Mouse (Mus musculus): ENCODE data around the gene Preb.

Preb gene

DNA sequence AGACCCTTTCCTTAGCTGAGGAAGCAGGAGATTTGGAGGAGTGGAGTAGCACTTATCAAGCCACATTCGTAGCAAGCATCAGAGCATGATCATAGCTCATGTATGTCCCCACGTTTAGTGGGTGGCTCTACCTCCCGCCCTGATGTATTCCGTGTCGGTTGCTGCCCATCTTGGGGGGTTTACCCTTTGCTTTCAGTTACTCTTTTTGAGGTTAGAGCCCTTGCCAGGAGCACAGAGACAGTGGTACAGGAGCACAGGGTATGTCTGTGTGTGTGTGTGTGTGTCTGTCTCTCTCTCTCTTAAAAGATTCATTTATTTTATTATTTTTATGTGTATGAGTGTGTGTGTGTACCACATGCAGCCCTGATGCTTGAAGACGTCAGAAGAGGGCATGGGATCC is 37.0 kb downstream of the Preb start:
- in situ Hi-C loops (cut with MboI, MseI) = no loop called here

DNA sequence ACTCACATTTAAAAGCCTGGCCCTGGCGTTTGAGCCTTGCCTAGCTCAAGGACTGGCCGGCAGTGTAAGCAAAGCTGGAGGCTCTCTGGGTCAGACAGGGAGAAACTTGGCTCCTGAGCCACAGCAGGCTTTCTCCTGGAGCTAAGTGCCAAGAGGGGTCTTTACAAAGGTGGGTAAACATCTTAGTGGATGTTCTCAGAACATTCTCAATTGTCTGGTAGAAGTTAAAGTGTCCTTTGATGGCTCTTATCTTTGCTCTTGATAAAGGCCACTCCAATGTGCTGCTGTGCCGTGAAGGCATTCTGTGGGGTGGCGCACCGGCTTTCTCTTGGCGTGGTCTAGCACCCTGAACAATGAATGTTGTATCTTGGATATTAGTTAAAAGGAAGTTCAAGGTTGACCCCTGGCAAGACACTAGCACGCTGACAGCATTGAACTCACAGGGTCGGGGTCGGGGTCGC is 37.5 kb downstream of the Preb start:
- in situ Hi-C loops (cut with MboI, MseI) = no loop called here

DNA sequence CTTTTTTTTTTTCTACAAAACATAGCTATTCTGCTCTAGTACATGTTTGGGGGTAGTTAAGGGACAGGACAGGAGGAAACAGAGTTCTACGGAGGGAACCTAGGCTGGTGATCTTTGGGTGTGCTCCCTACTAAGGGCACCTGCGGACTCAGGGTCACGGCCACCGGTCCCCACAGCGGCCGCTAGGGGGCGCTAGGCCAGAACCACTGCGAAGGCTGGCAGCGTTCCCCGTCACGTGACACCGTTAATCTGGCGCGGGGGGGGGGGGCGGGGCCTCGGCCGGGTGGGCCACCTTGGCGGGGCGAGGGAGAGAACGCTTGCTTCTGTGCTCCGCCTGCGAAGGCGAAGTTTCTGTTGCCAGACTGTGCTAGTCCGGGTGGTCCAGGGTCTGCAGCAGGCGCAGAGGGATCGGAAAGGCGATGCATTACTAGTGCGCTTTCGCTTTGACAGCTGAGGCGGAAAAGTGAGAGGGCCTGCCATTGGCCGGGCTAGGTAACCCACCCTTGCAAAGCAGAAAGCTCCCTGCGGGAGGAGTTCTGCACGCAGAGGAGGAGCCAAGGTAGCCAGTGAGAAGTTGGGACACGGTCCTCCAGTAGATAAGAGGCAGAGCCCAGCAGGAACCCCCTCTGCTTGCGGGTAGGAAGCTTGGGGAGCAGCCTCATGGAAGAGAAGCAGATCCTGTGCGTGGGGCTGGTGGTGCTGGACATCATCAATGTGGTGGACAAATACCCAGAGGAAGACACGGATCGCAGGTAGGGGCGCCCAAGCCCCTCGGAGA is 38.7 kb downstream of the Preb start, which contains the start of gene Khk:
Gene Khk (plus strand): TSS at position 176 of the 778 bp plus-strand sequence.
- in situ Hi-C loops (cut with MboI, MseI) = no loop called here

DNA sequence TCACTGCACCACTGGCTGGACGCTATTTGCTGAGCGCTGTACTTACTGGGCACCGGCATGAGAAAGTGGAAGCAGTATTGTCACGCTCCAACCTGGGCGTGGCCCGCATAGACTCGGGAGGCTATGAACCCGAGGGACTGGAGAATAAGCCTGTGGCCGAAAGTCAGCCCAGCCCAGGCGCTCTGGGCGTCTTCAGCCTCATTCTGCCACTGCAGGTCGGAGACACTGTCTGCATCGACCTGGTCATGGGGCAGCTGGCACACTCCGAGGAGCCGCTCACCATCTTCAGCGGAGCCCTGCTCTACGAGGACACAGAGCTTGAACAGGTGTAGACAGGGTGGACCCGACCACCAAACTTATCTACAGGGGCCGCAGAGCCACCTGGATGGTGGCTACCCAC is 39.5 kb downstream of the Preb start:
- in situ Hi-C loops (cut with MboI, MseI) = no loop called here

DNA sequence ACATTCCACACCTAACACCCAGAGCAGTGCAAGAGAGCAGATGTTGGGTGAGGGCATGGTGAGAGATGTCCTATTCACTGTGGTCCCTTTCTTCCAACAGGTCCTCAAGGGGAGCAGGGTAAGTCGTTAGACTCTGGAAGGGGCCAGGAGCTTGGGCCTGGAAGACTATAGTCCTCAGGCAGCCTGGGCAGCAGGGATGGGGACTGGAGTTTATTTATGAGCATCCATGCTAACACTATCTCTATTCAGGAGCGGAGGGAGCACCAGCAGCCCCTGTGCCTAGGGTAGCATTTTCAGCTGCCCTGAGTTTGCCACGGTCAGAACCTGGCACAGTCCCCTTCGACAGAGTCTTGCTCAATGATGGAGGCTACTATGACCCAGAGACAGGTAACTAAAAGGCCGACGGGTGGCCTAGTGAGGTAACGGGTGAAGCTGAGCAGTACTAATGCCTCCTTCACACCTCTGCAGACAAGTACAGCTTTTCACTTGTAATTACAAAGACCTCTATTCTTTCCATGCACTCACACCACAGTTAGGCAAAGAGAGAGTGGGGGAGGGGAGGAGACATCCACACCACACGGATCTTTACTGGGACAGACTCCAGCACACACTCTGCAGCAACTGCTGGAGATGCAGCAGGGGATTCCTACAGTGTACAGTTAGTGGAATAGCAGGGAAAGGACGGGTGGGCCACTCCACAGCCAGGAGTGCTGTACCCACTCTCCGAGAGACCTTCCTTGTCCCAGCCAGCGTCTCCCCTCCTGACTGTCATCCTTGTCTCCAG is 40.1 kb downstream of the Preb start:
- in situ Hi-C loops (cut with MboI, MseI) = no loop called here

DNA sequence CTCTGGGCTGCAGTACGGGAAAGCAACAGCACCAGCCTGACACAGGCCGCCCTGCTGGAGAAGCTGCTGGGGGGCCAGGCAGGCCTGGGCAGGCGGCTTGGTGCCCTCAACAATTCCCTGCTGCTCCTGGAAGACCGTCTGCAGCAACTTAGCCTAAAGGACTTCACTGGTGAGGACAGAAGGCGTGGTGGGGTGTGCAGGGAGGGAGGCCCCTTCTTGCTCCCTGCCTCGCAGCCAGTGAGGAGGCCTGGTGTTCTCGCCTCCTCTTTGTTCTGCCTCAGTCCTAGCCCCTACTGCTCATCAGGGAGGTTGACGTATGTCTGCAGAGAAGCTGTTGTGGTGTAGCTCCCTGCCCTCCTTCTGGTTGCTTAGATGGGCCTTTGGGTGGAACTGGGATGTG is 41.5 kb downstream of the Preb start:
- in situ Hi-C loops (cut with MboI, MseI) = no loop called here

DNA sequence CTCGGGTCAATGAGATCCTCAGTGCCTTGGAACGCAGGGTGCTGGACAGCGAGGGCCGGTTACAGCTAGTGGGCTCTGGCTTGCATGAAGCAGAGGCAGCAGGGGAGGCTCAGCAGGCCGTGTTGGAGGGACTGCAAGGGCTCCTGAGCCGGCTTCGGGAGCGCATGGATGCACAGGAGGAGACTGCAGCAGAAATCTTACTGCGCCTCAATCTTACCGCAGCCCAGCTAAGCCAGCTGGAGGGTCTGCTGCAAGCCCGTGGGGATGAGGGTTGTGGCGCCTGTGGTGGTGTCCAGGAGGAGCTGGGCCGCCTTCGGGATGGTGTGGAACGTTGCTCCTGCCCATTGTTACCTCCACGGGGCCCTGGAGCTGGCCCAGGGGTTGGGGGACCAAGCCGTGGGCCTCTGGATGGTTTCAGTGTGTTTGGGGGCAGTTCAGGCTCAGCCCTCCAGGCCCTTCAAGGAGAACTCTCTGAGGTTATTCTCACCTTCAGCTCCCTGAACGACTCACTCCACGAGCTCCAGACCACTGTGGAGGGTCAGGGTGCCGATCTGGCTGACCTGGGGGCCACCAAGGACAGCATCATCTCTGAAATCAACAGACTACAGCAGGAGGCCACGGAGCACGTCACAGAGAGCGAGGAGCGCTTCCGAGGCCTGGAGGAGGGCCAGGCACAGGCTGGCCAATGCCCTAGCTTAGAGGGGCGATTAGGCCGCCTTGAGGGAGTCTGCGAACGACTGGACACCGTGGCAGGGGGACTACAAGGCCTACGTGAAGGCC is 42.1 kb downstream of the Preb start:
- in situ Hi-C loops (cut with MboI, MseI) = no loop called here

DNA sequence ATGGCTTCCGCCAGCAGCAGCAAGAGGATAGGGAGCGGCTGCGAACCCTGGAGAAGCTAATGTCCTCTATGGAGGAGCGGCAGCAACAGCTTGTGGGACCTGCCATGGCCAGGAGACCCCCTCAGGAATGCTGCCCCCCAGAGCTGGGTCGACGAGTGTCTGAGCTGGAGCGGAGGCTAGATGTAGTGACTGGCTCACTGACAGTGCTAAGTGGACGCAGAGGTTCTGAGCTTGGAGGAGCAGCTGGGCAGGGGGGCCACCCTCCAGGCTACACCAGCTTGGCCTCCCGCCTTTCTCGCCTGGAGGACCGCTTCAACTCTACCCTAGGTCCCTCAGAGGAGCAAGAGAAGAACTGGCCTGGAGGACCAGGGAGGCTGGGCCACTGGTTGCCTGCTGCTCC is 42.8 kb downstream of the Preb start:
- in situ Hi-C loops (cut with MboI, MseI) = no loop called here

DNA sequence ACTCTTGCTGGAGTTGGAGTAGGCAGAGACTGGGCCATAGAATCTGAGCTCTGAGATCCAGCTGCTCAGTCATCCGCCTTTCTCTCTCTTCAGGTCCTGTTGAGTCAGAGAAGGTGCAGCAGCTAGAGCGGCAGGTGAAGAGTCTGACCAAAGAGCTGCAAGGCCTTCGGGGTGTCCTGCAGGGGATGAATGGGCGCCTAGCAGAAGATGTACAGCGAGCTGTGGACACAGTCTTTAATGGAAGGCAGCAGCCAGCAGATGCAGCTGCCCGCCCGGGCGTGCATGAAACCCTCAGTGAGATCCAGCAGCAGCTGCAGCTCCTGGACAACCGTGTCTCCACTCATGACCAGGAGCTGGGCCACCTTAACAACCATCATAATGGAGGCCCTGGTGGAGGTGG is 43.3 kb downstream of the Preb start:
- in situ Hi-C loops (cut with MboI, MseI) = no loop called here

DNA sequence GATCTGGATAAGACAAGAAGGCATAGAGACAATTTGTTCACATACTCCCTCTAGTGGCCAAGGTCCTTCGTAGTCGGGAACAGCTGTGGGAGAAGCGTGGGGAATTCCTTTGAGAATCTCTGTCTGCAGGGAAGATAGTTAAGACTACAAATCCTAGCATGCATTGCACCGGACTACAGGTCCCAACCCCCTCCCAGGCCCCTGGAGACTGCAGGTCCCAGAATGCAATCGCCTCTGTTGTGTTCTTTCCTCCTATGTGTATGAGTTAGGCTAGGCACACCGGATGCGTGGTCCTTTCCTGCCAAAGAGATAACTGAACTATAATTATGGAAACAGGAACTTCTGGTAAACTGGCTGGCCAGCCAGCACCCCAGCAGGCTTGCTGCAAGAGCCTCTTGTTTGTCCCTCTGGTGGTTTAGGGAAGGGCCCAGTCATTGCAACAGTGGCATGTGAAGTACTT is 44.2 kb downstream of the Preb start:
- in situ Hi-C loops (cut with MboI, MseI) = no loop called here

DNA sequence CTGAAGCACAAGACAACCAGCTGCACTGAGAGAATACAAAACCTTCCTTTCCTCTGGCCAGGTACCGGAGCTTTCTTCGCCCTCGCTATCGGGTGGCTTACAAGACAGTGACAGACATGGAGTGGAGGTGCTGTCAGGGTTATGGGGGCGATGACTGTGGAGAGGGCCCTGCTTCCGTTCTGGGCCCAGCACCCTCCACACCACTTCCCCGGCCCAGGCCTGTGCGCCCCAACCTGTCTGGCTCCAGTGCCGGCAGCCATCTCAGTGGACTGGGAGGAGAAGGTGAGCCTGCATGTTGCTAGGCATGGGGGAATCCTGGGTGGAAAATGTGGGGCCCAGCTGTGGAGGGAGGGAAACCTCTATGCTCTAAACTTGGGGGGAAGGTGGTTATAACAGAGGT is 44.7 kb downstream of the Preb start:
- in situ Hi-C loops (cut with MboI, MseI) = no loop called here

DNA sequence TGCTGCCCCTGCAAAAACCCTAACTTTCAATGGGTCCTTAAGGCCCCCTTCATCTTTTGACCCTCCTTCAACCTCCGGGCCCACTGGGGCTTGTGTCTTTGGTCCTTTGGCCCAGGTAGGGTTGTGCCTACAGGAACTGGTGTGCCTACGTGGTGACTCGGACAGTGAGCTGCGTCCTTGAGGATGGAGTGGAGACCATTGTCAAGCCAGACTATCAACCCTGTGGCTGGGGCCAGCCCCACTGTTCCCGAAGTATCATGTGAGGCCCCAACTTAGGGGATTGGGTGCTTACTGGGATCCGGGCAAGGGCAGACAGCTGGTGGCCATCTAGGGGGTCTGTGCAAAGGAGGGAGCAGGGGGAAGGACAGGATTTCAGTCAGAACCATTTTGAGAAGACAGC is 45.3 kb downstream of the Preb start:
- in situ Hi-C loops (cut with MboI, MseI) = no loop called here

DNA sequence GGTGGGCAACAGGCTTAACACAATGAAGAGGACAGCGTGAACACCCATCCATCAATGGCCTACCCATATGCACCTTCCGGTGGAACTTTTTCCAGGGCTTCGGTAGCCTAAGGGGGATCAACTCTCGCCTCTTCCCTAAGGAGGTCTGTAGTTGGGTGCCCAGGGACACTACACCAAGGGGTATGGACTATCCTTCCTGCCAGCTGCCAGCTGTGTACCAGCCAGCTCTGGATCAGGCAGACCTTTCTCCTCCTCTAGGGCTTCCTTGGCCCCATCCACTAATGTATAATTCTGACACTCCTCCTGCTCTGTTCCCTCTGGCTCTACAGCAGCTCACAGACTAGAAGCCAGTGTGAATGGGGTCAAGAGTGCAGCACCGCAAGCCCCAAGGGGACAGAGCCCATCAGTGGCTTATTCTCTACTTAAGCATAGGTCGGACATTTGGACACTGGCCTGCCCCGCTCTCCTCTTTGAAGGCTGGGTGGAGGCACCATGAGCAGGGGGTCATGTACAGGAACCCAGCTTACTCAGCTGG is 46.0 kb downstream of the Preb start:
- in situ Hi-C loops (cut with MboI, MseI) = no loop called here

DNA sequence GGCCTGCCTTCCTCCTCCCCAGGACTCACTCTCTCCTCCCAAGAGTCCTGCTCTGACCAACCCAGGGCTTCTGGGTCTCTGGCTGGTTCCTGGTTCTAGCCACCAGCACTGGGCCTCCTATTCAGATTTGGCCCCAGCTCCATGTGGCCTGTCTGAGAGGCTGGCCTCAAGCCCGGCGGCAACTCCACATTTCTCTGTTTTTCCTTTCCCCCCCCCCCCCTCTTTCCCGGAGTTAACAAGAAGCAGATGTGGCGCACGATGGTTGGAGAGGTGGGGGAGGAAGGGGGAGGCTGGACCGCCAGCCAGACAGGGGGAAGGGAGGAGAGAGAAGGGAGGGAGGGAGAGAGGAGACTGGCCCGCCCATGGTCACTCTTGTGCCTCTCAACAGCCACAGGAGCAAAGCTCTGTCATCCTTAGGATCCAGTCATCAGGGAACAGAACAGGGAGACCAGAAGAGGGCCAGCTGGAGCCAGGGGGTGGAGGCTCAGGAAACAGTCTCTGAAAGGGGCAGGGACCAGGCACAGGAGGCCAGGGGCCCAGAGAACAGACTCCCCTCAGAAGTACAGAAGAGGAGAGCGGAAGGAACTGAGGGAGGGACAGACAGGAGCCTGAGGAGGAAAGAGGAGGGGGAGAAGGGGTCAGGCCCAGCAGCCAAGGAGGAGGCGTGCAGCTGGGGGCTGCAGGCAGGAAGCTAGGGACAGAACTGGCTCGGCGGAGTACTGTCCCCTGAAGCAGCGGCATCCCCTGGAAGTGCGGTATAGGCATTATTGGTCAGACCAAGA is 46.9 kb downstream of the Preb start, which contains the start of gene Emilin1:
Gene Emilin1 (plus strand): TSS at position 343 of the 782 bp plus-strand sequence.
- in situ Hi-C loops (cut with MboI, MseI) = no loop called here

DNA sequence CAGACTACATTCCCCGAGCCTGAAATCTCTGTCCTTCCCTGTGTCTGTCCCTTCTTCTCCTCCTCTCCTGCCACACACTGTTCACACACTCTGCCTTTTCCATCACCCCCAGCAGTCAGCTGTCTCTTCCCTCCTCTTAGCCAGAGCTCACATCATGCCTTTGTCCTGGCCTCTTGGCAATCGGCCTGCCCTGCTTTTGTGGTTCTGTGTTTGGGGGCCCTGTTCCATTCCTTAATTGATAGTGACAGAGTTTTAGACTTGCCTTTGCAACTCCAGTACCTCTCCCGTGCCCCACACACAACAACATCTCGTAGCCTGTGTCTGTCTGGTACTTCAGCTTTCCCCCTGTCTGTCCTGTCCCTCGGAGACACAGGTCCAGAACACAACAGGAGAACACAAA is 48.0 kb downstream of the Preb start:
- in situ Hi-C loops (cut with MboI, MseI) = no loop called here

DNA sequence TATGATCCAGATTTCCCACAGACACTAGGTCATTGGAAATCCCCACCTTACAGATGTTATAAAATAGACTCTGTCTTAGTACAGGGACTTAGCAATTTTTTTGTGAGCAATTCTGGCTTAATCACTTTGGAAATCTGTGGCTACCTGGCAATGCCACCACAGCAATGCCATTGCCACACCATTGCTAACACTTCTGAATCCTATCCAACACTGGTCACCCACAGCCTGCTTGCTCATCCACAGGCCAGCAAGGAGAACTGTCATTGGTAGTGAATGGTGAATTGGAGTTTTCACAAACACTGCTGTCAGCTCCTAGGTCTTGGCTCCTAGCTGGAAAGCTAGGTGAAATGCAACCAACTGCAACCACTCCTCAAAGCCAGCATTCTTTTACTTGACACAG is 49.7 kb downstream of the Preb start:
- in situ Hi-C loops (cut with MboI, MseI) = no loop called here

DNA sequence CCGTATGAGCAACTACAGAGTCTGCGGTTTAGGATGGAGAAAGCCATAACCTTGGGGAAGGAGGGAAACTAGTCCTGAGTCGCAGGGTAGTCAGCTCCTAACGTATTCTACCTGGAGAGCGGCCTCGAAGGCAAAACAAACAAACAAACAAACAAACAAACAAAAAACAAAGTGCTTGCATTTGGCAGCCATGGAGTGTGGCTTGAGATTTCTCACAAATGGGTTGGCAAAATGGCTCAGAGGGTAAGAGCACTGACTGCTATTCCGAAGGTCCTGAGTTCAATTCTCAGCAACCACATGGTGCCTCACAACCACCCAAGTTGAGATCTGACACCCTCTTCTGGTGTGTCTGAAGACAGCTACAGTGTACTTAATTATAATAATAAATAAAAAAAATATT is 50.3 kb downstream of the Preb start:
- in situ Hi-C loops (cut with MboI, MseI) = no loop called here

DNA sequence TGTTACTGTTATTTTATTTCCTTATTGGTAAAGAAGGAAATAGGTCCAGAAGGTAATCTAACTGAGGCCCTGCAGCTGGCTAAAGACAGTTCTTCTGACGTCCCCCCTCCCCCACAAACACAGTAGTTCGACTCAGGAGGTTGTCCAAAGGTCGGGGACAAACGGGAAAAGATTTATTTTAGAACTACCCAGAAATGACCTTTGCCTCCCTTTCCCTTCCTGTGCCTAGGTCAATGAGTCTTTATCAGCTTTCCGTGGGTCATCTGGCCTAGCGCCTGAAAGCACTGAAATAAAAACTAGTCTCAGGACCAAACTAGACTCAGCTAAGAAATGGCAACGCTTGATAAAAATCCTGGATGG is 50.9 kb downstream of the Preb start:
- in situ Hi-C loops (cut with MboI, MseI) = no loop called here

DNA sequence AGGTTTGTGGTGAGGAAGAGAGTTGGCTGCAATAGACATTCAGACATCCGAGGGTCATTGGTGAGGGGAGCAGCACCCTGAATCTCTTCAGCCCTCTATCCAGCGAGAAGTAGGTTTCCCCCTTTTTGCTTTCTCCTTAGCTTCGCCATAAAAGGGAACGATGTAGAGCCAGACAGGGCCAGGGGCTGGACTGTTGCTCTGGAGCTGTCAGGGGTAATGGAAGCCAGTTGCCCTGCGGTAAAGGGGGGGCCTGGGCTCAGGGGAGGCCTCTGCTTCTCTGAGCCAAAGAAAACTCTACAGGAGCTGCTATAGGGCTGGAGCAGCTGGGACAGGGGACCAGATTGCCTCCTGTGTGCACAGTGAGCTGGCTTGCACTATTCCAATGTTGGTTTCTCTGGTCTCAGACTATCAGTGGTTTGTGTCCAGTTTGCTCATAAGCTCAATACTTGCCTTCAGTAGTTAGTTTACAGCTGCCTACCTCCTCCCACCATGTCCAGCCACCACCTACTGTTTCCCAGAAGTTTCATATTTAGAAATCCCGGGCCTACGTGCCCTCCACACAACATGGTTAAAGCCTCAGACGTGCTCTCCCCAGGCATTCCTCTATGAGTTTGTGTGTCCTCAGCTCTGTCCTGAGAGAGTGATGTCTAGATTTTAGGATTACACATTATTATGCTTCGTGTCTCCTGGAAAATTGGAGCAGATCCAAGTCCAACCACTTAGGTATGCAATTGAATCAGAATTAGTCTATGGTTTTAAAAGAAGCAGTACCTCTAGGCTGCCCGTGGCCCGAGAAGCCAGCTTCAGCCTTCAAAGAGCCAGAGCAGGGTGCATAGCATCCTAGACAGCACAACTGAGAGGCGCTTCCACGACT is 51.5 kb downstream of the Preb start:
- in situ Hi-C loops (cut with MboI, MseI) = no loop called here

DNA sequence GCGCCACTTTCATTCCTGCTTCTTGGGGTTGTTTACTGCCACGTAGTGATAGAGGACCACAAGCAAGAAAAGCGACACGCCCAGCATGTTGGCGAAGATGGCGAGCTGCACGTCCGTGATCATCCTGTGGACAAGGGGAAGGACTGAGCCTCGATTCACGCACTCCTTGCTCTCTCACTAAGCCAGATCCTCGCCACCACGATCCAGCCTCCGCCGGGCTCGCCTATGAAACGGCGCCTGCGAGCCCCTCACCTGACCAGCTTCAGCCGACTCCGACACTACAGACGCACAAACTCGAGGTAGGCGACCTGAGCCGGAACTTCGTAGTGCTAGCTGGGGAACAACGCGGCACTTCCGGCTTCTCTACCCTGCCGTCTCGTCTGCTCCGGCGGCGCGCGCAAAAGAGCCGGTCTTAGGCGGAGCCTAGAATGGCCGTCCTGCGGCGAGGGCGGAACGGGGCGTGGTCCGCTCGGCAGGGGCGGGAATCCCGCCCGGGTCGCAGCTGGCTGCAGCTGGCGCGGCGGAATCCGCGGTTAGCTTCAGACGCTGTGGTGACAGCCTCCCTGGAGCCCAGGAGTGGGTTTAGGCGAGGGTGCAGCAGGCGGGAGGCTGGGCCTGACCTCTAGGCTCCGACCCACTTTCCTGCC is 52.6 kb downstream of the Preb start, which contains the start of gene Ost4:
Gene Ost4 (minus strand): TSS at position 376 of the 647 bp plus-strand sequence.
- in situ Hi-C loops (cut with MboI, MseI) = no loop called here
